Mouse (Mus musculus) thymus, adult 2 months (tissue): Measurements from ENCODE around the gene Gpn2. TPM values are rescaled to one million over a fixed set of nuclear protein-coding genes. Genes with fewer than 3 reads are reported as not detected.
A peak's percentile ranks its signal among the peaks of the same experiment; 100 is the strongest.

ENCODE experiments used
- DNase-seq: peaks from one replicate; pipeline ENCODE4 v3.0.0; 2021
- H3K27ac ChIP-seq: fragments of 200-500 bp; 2 replicates; pipeline ENCODE4 v1.5.1; 2012; ENCODE audit warnings: low read length, control low read depth; ENCODE audit not compliant: control insufficient read depth, insufficient read depth
- H3K27me3 ChIP-seq: fragments of 200-500 bp; 2 replicates; pipeline ENCODE4 v1.6.1; 2012; ENCODE audit warnings: mild to moderate bottlenecking, low read length, moderate library complexity, mixed read lengths; ENCODE audit not compliant: control insufficient read depth, insufficient read depth
- H3K36me3 ChIP-seq: fragments of 200-500 bp; 2 replicates; pipeline ENCODE4 v1.6.1; 2012; ENCODE audit warnings: mild to moderate bottlenecking, low read length, moderate library complexity; ENCODE audit not compliant: control insufficient read depth, insufficient read depth
- H3K4me1 ChIP-seq: fragments of 200-500 bp; replicated peaks from 2 replicates; pipeline ENCODE4 v1.6.1; 2012; ENCODE audit warnings: low read length; ENCODE audit not compliant: control insufficient read depth, insufficient read depth
- H3K4me3 ChIP-seq: fragments of 200-500 bp; 2 replicates; pipeline ENCODE4 v1.5.1; 2012; ENCODE audit warnings: mild to moderate bottlenecking, low read length, control low read depth, moderate library complexity; ENCODE audit not compliant: control insufficient read depth, insufficient read depth
- CTCF ChIP-seq: fragments of 200-500 bp; IDR thresholded peaks from 2 replicates; pipeline ENCODE4 v1.5.1; 2012; ENCODE audit warnings: mild to moderate bottlenecking, control low read depth, low read length, moderate library complexity, borderline replicate concordance; ENCODE audit not compliant: control insufficient read depth, poor library complexity, insufficient read depth; ENCODE audit errors: extremely low read depth
- POLR2A ChIP-seq: fragments of 200-500 bp; IDR thresholded peaks from 2 replicates; pipeline ENCODE4 v1.6.1; 2012; ENCODE audit warnings: mild to moderate bottlenecking, low read length, control low read depth, moderate library complexity; ENCODE audit not compliant: control insufficient read depth, poor library complexity, insufficient read depth; ENCODE audit errors: extremely low read depth
- WGBS: fragments of 180-500 bp; shearing (Covaris S2); methylation state at CpG from one replicate; pipeline ENCODE4 v1.1.7; 2018; 5-methylcytosine and 5-hydroxymethylcytosine counted together
- polyA plus RNA-seq: library from polyadenylated mRNA; depleted of rRNA; stranded (reverse); fragments of >200 nt; gene quantifications from 2 replicates; pipeline ENCODE4 v1.2.3, GENCODE M21; 2012

The Gpn2 gene
- polyA plus RNA-seq, 1 experiment, result 59.4 TPM

DNA sequence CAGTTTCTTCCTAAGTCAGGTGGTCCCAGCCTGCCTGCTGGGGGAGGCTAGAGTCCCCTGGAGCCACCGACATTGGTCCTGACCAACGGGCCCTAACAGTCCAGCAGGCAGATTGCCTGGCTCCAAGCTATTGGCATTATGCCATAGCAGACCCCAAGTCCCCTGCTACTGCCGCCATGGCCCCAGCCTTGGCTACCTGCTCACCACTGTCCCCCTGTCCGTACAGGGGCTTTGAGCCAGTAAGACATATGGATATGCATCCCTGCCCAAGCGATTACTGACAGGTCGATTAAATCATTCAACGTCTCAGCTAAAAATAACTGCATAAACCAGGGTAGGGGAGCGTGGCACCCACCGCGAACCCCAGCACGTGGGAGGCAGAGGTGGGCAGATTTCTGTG is 33.8 kb downstream of the Gpn2 start:
- WGBS, result 94% methylated on average over 11 of the region's 11 CpGs
- Histone ChIP-seq H3K27me3 (no peaks in the 10 kb centered on the region), H3K36me3 (peaks cover 15% of the 10 kb centered on the region), H3K27ac (no peak overlapping the region), H3K4me1 (peaks cover 30% of the 10 kb centered on the region), H3K4me3 (no peak overlapping the region)
- no peak for TF ChIP-seq POLR2A
- TF ChIP-seq CTCF, result no peak
- no peak for DNase-seq

DNA sequence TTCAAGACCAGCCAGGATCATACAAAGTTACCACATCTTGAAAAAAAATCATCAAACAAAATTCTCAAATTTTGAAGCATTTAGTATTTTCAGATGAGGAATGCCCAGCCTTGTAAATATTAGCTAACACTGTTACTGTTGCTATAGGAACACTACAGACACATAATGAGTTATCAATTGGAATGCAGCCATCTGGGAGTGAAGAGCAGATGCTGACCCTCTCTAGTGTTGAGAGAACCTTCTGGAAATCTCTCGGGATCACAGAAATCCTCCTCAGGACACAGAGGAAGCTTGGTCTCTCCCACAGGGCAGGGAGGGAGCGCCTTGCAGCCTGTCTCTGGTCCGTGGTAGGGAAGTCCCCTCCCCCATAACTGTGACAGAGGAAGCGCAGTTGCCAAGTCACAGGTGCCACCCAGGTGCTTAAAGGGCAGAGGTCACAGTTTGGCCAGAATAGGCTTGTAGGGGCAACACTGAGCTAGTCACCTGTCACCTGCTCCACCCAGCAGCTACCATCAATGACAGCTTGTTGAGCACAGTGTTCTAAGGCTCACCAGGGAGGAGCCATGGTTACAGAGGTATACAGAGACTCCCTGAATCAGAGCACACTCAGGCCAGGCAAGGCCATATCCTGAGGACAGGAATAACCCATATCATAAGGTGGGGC is 35.4 kb downstream of the Gpn2 start:
- Histone ChIP-seq H3K36me3 (peaks cover 6% of the 10 kb centered on the region; the same call in 1 of the 2 replicates), H3K27ac (peak overlapping the region; percentile 63), H3K27me3 (no peaks in the 10 kb centered on the region), H3K4me1 (peaks cover 40% of the 10 kb centered on the region), H3K4me3 (no peak overlapping the region)
- TF ChIP-seq CTCF (no peak), POLR2A (no peak)
- DNase-seq, result peak; percentile 24
- WGBS, result 40% methylated on average over 4 of the region's 4 CpGs

GRCm38 (mm10) chr4:133620668-133621067 is 36.5 kb downstream of the Gpn2 start:
- TF ChIP-seq POLR2A, result no peak
- no peak for TF ChIP-seq CTCF
- peak overlapping the region; percentile 77 for H3K27ac ChIP-seq
- DNase-seq, result peak; percentile 22
- no peak overlapping the region for H3K4me3 ChIP-seq
- no peaks in the 10 kb centered on the region; the same call in 1 of the 2 replicates for H3K36me3 ChIP-seq
- WGBS, result 29% methylated on average over 8 of the region's 8 CpGs
- H3K4me1 ChIP-seq, result peaks cover 50% of the 10 kb centered on the region
- no peaks in the 10 kb centered on the region for H3K27me3 ChIP-seq

DNA sequence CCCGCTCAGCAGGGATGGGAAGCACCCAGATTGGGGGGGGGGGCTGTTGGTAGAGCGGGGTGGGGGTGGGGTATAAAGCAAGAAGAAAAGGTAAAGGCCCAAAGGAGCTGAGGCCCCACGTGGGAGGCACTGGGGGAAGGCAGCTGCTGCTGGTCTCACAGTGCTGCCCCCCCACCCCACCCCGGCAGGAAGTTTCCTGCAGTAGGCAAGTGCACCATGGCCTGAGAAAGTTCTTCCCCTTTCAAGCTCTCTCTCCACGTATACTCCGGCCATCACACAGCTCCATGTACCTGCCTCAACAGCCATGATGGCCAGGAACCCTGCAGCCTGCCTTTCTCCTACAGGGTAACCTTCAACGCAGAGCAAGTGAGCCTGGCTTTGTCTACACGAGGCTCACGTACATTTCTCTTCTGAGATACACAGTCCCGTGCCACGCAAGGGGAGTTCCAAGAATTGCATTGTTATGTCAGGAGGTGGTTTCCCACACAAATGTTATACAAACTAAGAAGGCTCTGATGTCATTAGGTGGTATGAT is 38.1 kb downstream of the Gpn2 start:
- peak; percentile 46 for DNase-seq
- H3K36me3 ChIP-seq, result peaks cover 4% of the 10 kb centered on the region; the same call in 1 of the 2 replicates
- H3K27me3 ChIP-seq, result no peaks in the 10 kb centered on the region
- H3K4me1 ChIP-seq, result peaks cover 66% of the 10 kb centered on the region
- peak overlapping the region; percentile 10 for H3K4me3 ChIP-seq
- WGBS, result 10% methylated on average over 11 of the region's 11 CpGs
- no peak for TF ChIP-seq POLR2A
- no peak for TF ChIP-seq CTCF
- H3K27ac ChIP-seq, result peak overlapping the region; percentile 91

DNA sequence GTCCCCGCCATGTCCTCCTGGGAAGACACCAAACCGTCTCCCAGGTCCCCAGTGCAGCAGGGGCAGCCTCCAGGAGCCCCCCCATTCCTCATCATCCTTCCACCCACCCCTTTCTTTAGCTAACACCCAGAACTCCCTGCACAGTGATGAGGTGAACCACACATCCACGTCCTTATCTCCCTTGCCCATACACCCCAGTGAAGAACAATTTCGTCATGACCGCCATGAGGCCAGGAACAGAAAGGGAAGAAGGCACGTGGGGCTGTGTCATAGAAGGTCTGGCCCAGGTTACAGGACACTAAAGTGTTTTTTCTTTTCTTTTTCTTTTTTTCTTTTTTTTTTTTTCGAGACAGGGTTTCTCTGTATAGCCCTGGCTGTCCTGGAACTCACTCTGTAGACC is 40.7 kb downstream of the Gpn2 start:
- Histone ChIP-seq H3K27me3 (no peaks in the 10 kb centered on the region), H3K27ac (peak overlapping the region; percentile 90; the same call in 1 of the 2 replicates), H3K4me1 (peaks cover 67% of the 10 kb centered on the region), H3K4me3 (no peak overlapping the region), H3K36me3 (peaks cover 4% of the 10 kb centered on the region; the same call in 1 of the 2 replicates)
- TF ChIP-seq POLR2A, result no peak
- TF ChIP-seq CTCF, result no peak
- DNase-seq, result no peak
- WGBS, result 66% methylated on average over 7 of the region's 7 CpGs

- TF ChIP-seq CTCF (peak; percentile 58; the same call in 1 of the 2 replicates), POLR2A (peak; percentile 29; the same call in 1 of the 2 replicates)
- H3K36me3 ChIP-seq, result peaks cover 4% of the 10 kb centered on the region; the same call in 1 of the 2 replicates
- H3K27ac ChIP-seq, result peak overlapping the region; percentile 96
- peaks cover 65% of the 10 kb centered on the region for H3K4me1 ChIP-seq
- no peaks in the 10 kb centered on the region for H3K27me3 ChIP-seq
- H3K4me3 ChIP-seq, result peak overlapping the region; percentile 28
- peak; percentile 75 for DNase-seq
- 5% methylated on average over 11 of the region's 11 CpGs for WGBS
Observed at GRCm38 (mm10) chr4:133625621-133626071, 41.5 kb downstream of the Gpn2 start.
